Mouse (Mus musculus) thymus, postnatal 4 days (tissue): ENCODE data around the gene Pdzd2.

ENCODE experiments used
- DNase-seq: peaks from one replicate; pipeline ENCODE4 v3.0.0; 2021

Gene Pdzd2

GRCm38 (mm10) chr15:12517314-12517813 is 222.4 kb downstream of the Pdzd2 start:
- DNase-seq = no peak

- no peak for DNase-seq
Observed at GRCm38 (mm10) chr15:12515272-12515844, 224.4 kb downstream of the Pdzd2 start.

- no peak for DNase-seq
Observed at GRCm38 (mm10) chr15:12513526-12513925, 226.2 kb downstream of the Pdzd2 start.

GRCm38 (mm10) chr15:12508765-12509377 is 230.9 kb downstream of the Pdzd2 start:
- DNase-seq = no peak

GRCm38 (mm10) chr15:12507523-12507922 is 232.2 kb downstream of the Pdzd2 start:
- DNase-seq = no peak

- DNase-seq = no peak
Observed at GRCm38 (mm10) chr15:12506514-12506913, 233.2 kb downstream of the Pdzd2 start.

GRCm38 (mm10) chr15:12506085-12506484 is 233.6 kb downstream of the Pdzd2 start:
- DNase-seq = no peak

- no peak for DNase-seq
Observed at GRCm38 (mm10) chr15:12505556-12505955, 234.2 kb downstream of the Pdzd2 start.

- DNase-seq = no peak
Observed at GRCm38 (mm10) chr15:12503907-12504306, 235.8 kb downstream of the Pdzd2 start.

- no peak for DNase-seq
Observed at GRCm38 (mm10) chr15:12501924-12502548, 237.7 kb downstream of the Pdzd2 start.

- no peak for DNase-seq
Observed at GRCm38 (mm10) chr15:12500674-12501073, 239.1 kb downstream of the Pdzd2 start.

GRCm38 (mm10) chr15:12494084-12494483 is 245.6 kb downstream of the Pdzd2 start:
- no peak for DNase-seq

GRCm38 (mm10) chr15:12493258-12493657 is 246.5 kb downstream of the Pdzd2 start:
- no peak for DNase-seq

GRCm38 (mm10) chr15:12490969-12491368 is 248.8 kb downstream of the Pdzd2 start:
- no peak for DNase-seq

- no peak for DNase-seq
Observed at GRCm38 (mm10) chr15:12490527-12490926, 249.2 kb downstream of the Pdzd2 start.

- no peak for DNase-seq
Observed at GRCm38 (mm10) chr15:12488316-12488715, 251.4 kb downstream of the Pdzd2 start.

GRCm38 (mm10) chr15:12481261-12481660 is 258.5 kb downstream of the Pdzd2 start:
- no peak for DNase-seq

- no peak for DNase-seq
Observed at GRCm38 (mm10) chr15:12480369-12480768, 259.4 kb downstream of the Pdzd2 start.

GRCm38 (mm10) chr15:12479326-12479725 is 260.4 kb downstream of the Pdzd2 start:
- peak; percentile 39 for DNase-seq

GRCm38 (mm10) chr15:12473596-12473995 is 266.1 kb downstream of the Pdzd2 start:
- no peak for DNase-seq

- DNase-seq = no peak
Observed at GRCm38 (mm10) chr15:12472646-12473045, 267.1 kb downstream of the Pdzd2 start.

- no peak for DNase-seq
Observed at GRCm38 (mm10) chr15:12470900-12471838, 268.6 kb downstream of the Pdzd2 start.

- DNase-seq = no peak
Observed at GRCm38 (mm10) chr15:12468625-12469024, 271.1 kb downstream of the Pdzd2 start.
